Mouse (Mus musculus) yolk sac, embryonic 10.5 days (tissue): ENCODE data around the gene Spaca6.

ENCODE experiments used
- DNase-seq: peaks from one replicate; pipeline ENCODE4 v3.0.0-alpha.2; 2017; ENCODE audit warnings: low spot score

Gene Spaca6

DNA sequence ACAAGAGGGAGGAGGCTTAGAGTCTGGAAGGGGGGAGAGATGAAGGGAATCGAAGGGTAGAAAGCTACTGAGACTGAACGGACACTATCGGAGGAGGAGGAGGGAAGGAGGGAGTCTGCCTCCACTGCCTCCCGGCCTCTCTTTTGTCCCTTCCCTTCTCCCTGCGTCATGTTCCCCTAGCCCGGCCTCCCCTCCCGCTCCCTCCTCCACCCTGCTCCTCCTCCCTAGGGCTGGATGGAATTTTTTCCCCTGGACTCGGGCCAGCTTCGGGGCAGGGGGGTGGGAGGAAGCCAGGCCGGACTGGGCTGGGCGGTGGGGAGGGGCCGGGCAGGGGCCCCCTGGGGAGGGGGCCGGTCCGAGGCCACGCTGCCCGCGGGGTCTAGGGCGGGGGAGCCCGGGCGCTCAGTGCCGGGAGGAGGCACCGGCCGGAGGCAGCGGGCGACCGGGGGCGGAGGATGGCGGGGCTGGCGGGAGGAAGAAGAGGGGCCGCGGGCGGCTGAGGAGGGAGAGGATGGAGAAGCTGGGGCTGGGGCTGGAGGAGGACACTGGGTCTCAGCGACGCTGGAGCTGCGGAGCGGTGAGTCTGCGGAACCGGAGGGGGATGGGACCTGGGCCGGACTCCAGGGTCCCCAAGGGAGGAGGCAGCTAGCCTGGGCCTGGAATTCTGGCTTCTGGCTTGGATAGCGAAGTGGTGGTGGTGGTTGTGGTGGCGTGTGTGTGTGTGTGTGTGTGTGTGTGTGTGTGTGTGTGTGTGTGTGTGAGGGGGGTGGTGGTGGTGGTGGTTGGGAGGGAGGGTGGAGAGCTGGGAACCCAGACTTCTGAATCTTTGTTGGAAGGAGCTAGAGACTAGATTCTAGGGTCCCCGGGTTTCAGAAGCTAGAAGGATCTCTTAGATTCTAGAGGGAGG, at the start of gene Spaca6:
TSS of gene Spaca6 (plus strand) at position 408 of the 907 bp plus-strand sequence.
- DNase-seq, result peak; percentile 94

DNA sequence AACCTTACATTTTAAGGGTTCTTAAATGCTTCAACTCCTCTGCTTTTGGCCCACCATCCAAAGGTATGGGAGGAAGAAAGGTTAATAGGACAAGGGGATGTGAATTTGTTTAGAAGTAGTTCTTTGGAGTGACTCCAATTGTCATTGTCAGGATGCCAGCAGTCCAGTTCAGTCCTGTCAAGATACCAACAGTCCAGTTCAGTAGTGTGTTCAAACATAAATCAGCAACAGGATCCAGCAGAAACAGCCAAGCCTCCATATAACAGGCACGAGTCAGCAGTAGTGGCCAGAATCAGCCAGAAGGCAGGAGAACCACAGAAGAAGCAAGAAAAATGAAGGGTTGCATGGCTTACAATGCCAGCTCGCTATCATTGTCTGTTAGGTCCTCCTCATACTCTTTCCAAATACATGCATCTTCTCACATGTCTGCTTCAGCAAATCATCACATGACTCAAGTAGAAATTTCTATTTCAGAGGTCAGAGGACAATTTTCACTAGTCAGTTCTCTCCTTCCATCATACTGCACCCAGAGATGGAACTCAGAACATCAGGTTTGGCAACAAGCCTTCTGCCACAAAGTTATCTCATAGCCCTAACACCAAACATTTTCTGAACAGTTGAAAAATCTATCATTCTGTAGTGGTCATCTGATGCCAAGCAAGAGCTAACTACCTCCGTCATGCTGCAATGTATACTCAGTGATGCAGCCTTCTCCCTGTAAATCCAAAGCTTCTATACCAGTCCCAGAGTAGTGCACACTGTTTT, 35.9 kb upstream of the Spaca6 start:
- DNase-seq, result no peak

DNA sequence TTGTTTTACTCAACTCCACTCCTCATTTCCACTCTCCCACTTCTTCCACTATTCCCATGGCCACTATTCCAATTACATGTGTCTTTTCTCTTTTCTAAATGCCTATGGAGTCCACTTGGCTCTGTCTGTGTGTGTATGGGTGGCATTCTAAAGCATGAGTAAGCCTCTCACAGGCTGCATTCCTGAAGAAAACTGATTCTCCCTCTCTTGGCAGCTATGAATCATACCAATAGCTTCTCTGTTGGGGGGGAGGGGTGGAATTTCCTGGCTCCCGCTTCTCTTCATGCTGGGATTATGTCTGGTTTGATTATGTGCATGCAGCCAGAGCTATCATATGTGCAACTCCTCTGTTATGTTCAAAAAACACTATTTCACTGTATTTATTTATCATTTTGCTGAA, 34.4 kb upstream of the Spaca6 start:
- peak; percentile 17 for DNase-seq

DNA sequence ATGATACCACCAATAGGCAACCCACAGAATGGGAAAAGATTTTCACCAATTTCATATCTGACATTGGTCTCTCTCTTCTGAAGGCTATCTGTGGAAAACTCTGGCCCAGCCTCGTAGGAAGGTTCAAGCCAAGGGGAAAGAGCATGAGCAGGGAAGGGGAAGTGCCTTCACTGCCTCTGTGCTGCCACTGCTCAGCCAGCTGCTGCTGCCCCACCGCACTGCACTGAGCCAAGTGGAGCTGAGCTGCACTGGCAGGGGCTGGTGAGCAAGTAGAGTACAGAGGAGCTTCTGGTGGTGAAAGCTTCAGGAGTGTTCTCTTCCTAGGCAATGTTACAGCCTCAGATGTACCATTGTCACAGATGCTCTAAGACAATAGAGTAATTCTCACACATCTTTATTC, 31.4 kb upstream of the Spaca6 start:
- DNase-seq, result no peak

DNA sequence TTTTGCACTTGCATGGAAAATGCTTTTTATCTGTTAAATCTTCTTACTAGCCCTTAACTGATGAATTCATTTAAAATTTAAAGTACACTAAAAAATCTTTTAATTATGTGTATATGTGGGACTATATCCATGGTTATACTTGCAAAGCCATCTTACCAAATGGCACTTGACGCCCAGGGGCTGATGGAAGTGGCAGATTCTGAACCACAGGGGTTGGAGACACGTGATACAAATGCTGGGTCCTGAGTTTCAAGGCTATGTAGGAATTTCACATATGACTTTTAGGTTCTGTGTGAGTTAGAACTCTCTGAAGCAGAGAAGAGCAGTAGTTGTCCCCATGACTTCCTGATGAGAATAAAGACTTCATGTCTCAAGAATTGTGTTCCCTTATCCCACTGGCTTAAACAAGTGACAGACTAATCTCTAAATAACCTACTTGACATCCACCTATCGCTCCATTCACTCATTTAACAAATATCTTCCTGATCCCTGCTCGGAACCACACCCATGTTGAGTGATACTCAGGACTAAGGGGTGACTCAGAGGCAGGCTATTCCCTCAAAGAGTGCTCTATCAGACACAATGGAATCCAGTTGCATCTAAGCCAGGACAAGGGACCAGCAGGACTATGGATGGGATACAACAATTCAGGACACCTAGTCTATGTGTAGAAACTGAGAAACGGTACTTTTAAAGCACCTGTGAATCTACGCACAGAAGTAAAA, 3.2 kb upstream of the Spaca6 start:
- DNase-seq, result no peak

DNA sequence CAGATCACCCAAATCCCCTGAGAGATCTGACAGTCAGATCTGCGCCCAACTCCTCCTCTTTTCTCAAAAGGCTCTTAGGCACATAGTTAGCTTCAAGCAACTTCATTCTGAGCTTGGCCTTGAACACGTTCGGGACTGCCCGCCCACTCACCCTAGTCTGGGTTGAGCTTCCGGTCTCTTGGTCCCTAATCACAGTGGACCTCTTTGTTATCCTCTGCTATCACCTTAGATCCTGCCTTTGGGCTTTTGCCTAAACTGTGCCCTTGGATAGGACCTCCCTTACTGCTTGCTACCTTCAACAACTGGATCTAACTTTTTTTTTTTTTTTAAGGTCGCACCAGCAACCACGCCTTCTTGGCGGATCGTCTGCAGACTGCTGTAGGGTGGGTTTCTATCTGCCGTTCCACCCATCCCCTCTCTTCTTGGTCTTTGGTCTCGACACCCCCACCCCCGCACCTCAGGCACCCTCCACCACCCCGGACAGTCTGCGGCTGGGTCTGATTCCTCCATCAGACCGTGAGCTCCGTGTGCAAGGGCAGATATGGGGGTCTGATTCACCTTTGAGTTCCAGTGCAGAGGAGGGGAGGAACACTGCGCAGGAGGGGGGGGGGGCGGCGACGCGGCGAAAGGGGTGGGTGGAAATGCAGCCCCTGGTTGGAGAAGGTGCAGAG, 902 bp upstream of the Spaca6 start:
- DNase-seq, result peak; percentile 67

DNA sequence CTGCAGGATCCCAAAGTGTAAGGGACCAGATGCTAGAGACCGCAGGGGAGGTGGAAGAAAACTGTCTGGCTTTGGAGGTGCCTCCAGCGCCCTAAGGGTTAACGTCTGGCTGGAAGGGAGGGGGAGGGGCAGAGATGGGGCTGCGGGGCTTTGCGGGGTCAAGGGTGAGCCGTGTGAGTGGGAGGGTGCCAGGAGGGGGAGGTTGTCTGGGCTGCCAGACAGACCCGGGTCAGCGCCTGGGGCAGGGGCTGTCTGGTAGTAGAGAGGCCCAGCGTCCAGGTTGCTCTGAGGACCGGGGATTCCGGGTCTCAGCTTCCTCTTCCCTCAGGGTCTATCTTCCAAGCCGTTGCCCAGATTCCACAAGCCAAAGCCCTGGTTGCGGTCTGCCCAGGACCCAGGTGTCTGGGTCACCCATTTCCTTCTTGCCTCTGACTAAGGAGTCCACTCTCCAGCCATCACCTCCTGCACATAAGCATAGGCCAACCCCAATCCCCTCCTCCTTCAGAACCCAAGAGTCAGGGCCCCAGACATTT, 766 bp downstream of the Spaca6 start:
- peak; percentile 92 for DNase-seq

DNA sequence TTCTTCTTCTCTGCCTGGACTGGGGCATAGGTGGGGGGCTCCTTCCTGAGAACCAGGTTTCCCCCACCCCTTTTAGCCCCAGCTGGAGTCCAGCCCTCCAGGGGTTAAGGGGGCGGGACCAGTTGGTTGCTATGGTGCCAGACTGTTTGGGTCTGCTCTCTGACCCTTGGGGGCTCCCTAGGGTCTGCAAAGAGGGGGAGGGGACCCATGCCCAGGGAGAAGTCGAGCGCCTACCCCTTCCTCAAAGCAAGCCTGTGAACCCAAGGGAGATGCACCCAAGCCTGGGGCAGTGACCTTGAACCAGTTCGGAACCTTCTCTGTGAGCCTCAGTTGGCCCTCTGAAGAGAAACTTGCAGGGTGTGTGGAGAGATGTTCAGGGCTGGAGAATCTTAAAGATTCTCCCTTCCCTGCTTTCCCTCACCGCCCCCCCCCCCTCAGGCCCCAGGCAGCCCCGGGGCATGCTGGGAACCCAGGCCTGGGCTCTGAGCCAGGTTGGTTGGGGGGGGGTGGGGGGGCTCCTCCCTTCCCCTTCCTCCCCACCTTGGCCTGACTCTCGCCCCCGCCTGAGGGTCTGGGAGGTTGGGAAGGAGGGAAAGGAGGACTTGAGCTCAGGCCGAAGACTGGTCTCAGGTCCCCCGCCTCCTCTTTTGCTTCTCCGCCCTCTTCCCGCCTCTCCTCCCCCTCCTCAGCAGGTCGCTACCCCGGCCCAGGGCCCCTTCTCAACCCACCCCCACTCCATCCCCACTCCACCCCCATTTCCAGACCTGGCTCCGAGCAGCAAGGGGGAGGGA, 1.4 kb downstream of the Spaca6 start:
- peak; percentile 84 for DNase-seq

DNA sequence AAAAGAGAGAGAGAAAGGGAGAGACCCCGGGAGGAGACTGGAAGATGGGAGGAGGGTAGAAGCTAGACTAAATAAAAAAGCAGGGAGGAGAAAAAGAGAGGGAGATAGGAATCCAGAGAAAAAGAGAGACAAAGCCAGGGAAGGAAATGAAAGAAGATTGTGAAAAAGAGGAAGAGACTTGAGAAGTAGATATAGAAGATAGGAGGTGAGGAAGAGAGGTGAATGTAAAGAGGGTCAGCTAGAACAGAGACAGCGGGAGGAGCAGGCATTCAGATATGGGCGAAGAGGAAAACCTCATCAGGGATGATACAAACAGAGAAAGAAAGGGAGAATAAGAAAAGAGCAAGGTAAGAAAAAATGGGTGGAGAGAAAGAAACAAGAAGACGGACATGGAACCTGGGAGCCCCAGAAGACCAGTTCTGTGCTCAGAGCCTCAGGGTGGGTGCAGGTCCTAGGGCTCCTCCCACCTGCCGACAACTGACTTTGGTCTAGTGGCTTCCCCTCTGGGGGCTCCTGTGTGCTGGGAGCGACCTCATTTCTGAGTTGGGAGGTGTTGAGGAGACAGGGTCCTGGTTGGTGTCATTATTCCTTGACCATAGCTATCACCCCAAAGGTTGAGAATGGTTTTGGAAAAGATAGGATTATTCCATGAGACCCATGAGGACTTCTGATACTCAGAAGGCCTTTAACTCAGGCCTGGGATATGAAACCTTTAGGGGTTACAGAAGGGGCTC, 2.3 kb downstream of the Spaca6 start:
- DNase-seq, result no peak

DNA sequence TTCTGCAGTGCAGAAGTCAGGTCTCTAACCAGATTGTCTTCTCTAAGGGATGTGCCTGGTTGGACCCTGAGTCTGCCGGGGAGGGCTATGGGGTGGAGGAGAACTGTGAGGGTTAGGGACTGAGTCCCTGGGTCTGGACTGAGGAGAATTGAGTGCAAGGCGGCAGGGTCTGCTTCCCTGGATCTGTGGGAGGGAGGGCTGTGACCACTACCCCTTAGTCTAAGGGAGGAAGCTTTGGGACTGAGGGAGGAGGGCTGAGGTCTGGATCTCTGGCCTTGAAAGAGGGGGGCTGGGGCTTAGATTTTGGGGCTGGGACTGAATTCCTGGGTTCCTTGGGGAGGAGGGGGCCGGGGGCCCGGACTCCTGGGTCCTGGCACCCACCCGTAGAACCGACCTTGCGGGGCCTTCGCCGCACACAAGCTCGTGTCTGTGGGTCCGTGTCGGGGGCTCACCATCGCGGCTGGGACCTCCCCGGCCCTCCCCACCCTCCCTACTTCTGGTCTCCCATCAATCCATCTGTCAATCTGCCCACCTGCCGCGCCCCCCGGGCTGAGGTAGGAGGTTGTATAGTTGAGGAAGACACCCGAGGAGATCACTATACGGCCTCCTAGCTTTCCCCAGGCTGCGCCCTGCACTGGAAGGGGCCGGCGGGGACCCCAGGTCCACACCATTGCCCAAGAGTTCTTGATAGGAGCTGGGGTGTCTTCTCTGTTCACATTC, 3.0 kb downstream of the Spaca6 start:
- no peak for DNase-seq

DNA sequence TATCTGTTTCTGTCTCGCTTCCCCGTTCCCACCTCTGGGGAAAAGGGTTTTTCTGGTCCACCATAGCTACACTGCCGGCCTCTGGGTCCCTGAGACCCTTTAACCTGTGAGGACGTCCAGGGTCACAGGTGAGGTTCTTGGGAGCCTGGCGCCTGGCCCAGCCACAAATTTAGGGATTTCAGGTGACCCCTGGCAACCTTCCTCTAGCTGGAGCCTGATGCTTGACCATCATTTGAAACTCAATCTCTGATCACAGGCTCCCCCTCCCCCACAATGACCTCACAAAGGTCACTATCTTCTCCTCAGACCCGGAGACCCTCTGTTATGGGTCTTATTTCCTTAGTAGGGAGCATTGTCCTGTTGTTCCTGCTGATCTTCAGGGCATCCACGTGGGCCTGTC, 3.8 kb downstream of the Spaca6 start:
- DNase-seq, result no peak

DNA sequence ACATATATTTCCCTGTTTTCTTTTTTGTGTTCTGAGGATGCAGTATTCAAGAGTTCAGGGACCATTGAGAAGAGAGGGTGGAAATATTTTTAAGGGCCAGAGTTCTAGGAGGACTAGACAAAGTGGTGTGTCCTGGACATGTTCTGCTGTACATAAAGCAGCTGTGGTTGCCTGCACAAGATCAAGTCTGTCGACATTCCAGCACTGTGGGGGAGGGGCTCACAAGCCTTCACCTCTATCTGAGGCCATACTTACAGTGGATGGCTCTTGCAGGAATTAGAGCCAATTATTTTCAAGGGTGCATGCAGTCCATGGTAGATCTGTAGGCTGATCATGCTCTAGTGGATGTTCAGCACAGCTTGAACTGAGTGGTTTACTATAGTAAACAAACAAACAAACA, 7.9 kb downstream of the Spaca6 start:
- DNase-seq, result no peak

DNA sequence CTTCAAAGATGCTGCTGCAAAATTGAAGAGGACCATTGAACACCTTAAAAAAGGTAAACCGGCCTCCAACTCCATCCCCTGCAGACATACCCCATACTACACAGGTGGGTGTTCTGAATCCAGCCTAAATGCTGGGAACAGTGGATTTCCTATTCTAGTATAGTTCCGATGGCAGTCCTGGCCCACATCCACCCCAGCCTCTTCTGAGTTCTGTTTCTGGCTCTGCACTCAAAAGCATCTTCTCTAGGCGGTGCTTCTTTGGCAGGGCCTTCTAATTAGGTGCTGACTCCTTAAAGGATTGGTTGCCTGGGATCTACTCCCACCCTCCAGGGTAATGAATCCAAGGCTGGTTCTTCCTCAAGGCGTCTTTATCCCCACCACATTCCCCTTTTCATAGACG, 9.1 kb downstream of the Spaca6 start:
- no peak for DNase-seq

DNA sequence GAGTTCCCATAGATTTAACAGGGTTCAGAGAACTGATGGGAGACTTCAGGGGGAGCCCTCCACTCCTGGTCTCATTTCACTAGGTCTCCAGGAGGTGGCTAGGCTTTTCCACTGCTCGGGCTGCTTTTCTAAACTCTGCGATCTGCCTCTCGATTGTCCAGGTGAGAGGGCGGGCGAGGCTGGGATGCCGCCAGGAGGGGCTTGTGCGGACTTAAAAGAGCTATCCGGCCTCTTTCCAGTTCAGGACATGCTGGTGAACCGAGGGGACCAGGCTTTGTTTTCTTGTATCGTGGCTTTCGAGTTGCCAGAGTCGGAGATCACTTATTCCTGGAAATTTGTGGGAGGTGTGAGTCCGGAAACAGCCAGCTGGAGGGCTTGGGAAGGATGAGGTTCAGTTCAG, 10.5 kb downstream of the Spaca6 start:
- DNase-seq, result no peak

DNA sequence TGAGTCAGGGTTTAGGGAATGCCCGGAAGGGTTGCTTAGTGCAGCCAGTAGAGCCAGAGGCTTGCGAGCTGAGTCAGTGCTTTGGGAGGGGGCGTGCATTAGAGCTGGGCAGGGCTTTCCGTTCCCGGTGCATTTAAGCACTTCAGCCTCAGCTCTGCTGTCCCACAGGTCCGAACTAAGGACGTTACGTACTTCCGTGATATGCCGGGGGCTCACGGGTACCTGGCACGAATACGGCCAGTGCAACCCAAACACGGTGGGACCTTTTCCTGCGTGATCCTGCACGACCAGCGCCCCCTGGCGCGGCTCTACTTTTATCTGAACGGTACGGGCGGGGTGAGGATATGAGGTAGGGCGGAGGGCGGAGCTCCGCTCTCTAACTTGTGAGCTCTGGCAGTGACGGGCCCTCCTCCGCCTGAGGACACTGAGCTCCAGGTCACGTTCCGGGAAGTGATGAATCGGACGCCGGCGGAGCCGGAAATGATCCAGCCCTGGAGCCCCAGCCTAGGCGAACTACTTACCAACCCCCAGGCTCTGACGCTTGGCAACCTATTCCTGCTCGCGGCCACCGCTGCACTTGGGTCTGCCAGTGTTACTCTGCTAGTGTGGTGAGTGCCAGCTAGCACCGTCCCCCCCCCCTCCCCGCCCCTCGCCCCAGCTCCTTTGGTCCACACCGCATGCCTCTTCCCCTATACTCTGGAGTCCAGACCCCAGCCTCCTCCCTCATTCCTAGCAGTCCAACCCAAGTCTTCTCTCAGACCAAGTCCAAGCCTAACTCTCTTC, 11.2 kb downstream of the Spaca6 start:
- peak; percentile 94 for DNase-seq

DNA sequence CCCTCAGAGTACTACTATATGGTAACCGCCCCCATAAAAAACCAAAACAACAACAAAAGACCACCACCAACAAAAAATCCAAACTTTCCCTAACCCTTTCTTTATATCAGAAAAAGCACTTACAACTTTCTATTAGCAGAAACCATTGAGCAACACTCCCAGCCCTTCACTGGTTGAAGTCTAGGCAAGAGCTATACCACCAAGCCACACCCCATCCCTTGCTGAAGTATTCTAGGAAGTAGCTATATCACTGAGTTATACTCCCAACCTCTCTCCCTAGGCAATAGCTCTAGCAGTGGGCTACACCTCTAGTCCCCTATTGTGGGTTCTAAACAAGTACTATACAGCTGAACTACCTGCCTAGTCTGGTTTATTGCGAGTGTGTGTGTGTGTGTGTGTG, 12.3 kb downstream of the Spaca6 start:
- DNase-seq, result no peak

DNA sequence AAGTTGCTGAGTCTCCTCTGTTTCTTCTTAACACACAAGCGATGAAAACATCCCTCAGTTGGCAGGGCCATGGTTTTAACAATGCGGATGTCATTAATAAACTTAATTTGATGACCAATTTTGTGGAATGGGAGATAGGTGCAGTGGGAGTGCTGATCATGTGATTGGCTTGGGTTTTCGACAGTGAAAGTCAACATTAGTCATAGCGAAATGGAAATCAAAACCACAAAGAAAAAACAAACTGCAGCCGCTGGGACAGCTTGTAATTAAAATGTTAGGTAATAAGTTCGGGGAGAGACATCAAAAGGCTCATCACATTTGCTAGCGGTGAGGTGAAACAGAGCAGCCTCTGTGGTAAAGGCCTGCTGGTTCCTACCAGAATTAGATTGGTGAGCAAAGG, 13.8 kb downstream of the Spaca6 start:
- DNase-seq, result no peak

DNA sequence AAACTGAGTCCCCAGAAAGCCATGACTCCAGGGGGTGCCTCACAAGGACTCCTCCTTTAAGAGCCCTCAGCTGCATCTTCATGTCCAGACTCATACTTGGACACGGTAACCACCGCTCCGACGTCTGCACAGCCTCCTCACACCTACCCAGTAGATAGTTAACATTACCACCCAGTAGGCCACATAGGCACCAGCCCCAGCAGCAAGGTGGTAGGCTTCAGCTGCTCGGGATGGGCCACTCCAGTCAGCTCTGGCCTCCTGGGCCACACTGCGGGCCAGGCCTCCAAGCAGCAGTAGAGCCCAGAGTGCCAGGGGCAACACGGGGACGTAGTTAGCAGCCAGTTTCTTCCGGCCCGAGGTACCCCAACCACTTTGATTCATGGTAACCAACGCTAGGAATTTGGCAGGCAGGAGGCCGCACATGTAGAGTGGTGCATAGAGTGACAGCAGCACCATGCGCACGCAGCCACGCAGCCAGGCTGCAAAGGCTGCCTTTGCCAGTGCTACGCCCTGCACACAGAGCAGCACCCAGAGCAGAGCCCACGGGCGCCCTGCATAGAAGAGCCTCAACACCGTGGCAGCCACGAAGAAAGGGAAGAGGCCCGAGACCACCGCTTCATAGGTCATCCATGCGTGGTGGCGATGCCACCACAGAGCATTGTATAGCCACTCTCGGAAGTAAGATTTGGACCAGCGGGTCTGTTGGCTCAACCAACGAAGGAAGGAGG, 16.7 kb downstream of the Spaca6 start:
- no peak for DNase-seq
